Mouse (Mus musculus) ES-E14 (cell line): Measurements from ENCODE around the gene Disc1. TPM values are rescaled to one million over a fixed set of nuclear protein-coding genes. Genes with fewer than 3 reads are reported as not detected.

Experiments used
- DNase-seq: peaks from one replicate; pipeline ENCODE4 v3.0.0-alpha.2; 2013; ENCODE audit warnings: low read depth, low spot score
- H3K27ac ChIP-seq: 2 replicates; pipeline ENCODE4 v1.5.1; 2012; ENCODE audit warnings: low read depth, mild to moderate bottlenecking, low read length, moderate library complexity, mixed read lengths; ENCODE audit not compliant: poor library complexity, insufficient read depth, severe bottlenecking
- H3K36me3 ChIP-seq: 2 replicates; pipeline ENCODE4 v1.6.1; 2012; ENCODE audit warnings: mild to moderate bottlenecking, low read length, moderate library complexity, mixed read lengths; ENCODE audit not compliant: control insufficient read depth, poor library complexity, insufficient read depth, severe bottlenecking
- H3K4me1 ChIP-seq, 2 experiments: fragments of 150-350 bp in 1 of 2; sonication (generic) in 1 of 2; 2 replicates each; pipeline ENCODE4 v1.6.1; 2012; ENCODE audit warnings: low read length in 2 of 2, mild to moderate bottlenecking in 1 of 2, mixed read lengths in 1 of 2; ENCODE audit not compliant: control insufficient read depth in 2 of 2, insufficient read depth in 2 of 2, poor library complexity in 1 of 2
- H3K4me3 ChIP-seq, 2 experiments: fragments of 150-350 bp in 1 of 2; sonication (generic) in 1 of 2; 2 replicates each; pipeline ENCODE4 v1.5.1; 2012; ENCODE audit warnings: low read length in 2 of 2, low read depth in 1 of 2, mild to moderate bottlenecking in 1 of 2, mixed read lengths in 1 of 2; ENCODE audit not compliant: insufficient read depth in 1 of 2, poor library complexity in 1 of 2, severe bottlenecking in 1 of 2
- H3K9ac ChIP-seq: 2 replicates; pipeline ENCODE4 v1.6.1; 2012; ENCODE audit warnings: low read depth, mild to moderate bottlenecking, low read length, mixed read lengths; ENCODE audit not compliant: poor library complexity, insufficient read depth, severe bottlenecking
- H3K9me3 ChIP-seq: fragments of 150-350 bp; sonication (generic); 2 replicates; pipeline ENCODE4 v1.6.1; 2012; ENCODE audit warnings: low read depth, mild to moderate bottlenecking, low read length; ENCODE audit not compliant: control insufficient read depth, insufficient read depth
- CHD2 ChIP-seq: IDR thresholded peaks from 2 replicates; pipeline ENCODE4 v1.6.1; 2014; ENCODE audit warnings: mild to moderate bottlenecking, low read depth, low read length, inconsistent platforms
- HCFC1 ChIP-seq: IDR thresholded peaks from 2 replicates; pipeline ENCODE4 v1.6.1; 2012; ENCODE audit warnings: low read length, inconsistent platforms, borderline replicate concordance; ENCODE audit not compliant: insufficient read depth
- MAFK ChIP-seq: IDR thresholded peaks from 2 replicates; pipeline ENCODE4 v1.6.1; 2014; ENCODE audit warnings: mild to moderate bottlenecking, low read depth, low read length, inconsistent platforms; ENCODE audit not compliant: insufficient read depth
- ZC3H11A ChIP-seq: IDR thresholded peaks from 2 replicates; pipeline ENCODE4 v1.6.1; 2012; ENCODE audit warnings: low read depth, mild to moderate bottlenecking, inconsistent platforms, low read length, borderline replicate concordance
- ZNF384 ChIP-seq: IDR thresholded peaks from 2 replicates; pipeline ENCODE4 v1.6.1; 2012; ENCODE audit warnings: low read depth, low read length, inconsistent platforms
- in situ Hi-C, 2 experiments: fragments of 600-800 bp; cut with MboI; formaldehyde crosslinking; loops; one replicate each; pipeline ENCODE4 v1.15.1; 2025; ENCODE audit warnings: low sequenced_read_pairs in 2 of 2, inconsistent platforms in 1 of 2; ENCODE audit not compliant: unreplicated experiment in 2 of 2
- total RNA-seq: library from RNA; depleted of rRNA; stranded (reverse); fragments of 300-350 nt; gene quantifications from 2 replicates; pipeline ENCODE4 v1.2.3, GENCODE M21; 2012

Disc1 gene
- total RNA-seq, 1 experiment = 2.7 TPM

DNA sequence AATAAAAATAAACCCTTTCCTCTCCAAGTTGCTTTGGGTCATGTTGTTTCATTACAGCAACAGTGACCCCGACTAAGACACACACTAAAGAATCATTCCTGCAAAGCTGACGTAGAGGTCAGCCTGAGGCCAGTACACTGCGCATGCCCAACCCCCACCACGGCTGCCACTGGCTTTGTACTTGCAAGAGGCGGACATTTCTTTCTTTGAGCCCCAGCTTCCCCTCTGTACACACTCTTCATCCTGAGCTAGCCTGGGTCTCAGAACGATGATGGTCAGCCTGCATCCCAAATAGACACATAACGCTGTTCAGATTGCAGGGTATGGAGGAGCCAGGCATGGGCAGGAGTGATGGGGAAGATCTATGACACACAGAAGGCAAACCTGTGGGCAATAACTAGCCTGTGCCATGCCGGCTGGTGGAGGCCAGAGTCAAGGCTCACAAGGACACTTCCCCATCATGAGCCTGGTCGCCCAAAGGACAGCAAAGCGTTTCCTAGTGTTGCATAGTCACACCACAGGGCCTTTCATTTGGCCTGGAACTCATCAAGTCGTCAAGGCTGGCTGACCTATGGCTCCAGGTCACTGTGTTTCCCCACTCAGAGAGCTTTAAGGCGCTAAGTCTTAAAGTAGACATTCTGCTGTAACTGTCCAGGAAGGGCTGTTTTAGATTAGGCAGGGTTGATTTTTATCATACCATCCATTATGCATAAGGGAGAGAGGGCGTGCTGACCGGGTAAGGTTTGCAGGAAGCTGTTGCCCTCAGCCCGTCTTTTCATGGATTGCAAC lies 13.2 kb upstream of the Disc1 start:
- in situ Hi-C loops = no loop called here
- Histone ChIP-seq H3K9me3 (no peaks in the 10 kb centered on the region), H3K27ac (no peak overlapping the region), H3K9ac (no peak overlapping the region), H3K4me1 (peaks cover 0 to 6% of the 10 kb centered on the region in 2 experiments; a peak in 2 of 4 replicates), H3K36me3 (peaks cover 3% of the 10 kb centered on the region; the same call in 1 of the 2 replicates), H3K4me3 (no peak overlapping the region)
- TF ChIP-seq ZC3H11A = no peak
- no peak for TF ChIP-seq MAFK
- no peak for TF ChIP-seq HCFC1
- no peak for TF ChIP-seq ZNF384
- no peak for TF ChIP-seq CHD2
- DNase-seq = no peak

DNA sequence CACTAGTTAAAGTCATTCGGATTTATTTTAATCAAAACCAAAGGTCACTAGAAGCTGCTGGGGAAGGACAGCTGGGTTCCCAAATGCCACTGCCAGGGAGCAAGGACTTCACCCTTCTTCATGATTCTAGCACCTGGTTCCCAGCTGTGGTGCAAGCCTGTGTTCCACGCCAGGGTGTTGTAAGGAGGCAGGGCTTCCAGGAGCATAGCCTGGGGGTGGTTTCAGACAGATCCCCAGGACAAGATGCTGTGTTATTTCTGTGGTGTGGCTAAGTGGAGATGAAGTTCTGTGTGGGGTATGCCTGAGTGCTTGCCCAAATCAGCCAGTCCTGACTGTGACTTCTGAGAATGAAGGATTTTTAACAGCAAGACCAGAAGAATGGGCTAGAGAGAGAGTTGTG lies 12.5 kb upstream of the Disc1 start:
- no peak for DNase-seq
- H3K36me3 ChIP-seq = peaks cover 3% of the 10 kb centered on the region; the same call in 1 of the 2 replicates
- in situ Hi-C loops = no loop called here
- TF ChIP-seq ZNF384 (no peak), CHD2 (no peak), MAFK (no peak), HCFC1 (no peak), ZC3H11A (no peak)
- peaks cover 0 to 6% of the 10 kb centered on the region in 2 experiments; a peak in 2 of 4 replicates for H3K4me1 ChIP-seq
- H3K9ac ChIP-seq = no peak overlapping the region
- H3K27ac ChIP-seq = no peak overlapping the region
- H3K4me3 ChIP-seq = no peak overlapping the region
- H3K9me3 ChIP-seq = no peaks in the 10 kb centered on the region

GRCm38 (mm10) chr8:125043394-125043793 lies 10.6 kb upstream of the Disc1 start:
- H3K4me3 ChIP-seq = no peak overlapping the region
- in situ Hi-C loops = no loop called here
- no peak overlapping the region for H3K27ac ChIP-seq
- no peaks in the 10 kb centered on the region for H3K9me3 ChIP-seq
- H3K9ac ChIP-seq = no peak overlapping the region
- H3K4me1 ChIP-seq = peaks cover 0 to 6% of the 10 kb centered on the region in 2 experiments; a peak in 2 of 4 replicates
- no peak for DNase-seq
- H3K36me3 ChIP-seq = peaks cover 3% of the 10 kb centered on the region; the same call in 1 of the 2 replicates
- no peak for TF ChIP-seq ZC3H11A
- TF ChIP-seq HCFC1 = no peak
- TF ChIP-seq ZNF384 = no peak
- TF ChIP-seq MAFK = no peak
- TF ChIP-seq CHD2 = no peak

DNA sequence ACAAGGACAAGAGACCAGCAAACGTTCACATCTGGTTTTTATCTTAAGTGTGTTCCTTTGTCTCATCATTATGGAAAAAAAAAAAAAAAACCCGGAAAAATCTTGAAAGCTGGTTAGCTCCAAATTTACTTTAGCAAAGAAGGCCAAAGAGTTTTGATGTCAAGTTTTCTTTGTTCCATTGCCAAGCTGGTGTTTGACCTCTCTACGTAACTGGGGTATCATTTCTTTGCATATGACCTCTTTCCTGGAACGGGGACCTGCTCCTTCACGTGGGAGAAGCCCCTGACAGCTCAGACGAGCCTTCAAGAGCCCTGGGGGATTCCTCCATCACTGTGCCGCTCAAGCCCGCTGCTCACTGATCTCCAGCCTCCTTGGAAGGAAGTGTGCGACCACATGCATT lies 10.1 kb upstream of the Disc1 start:
- H3K27ac ChIP-seq = no peak overlapping the region
- H3K36me3 ChIP-seq = peaks cover under 1% of the 10 kb centered on the region; the same call in 1 of the 2 replicates
- no peak overlapping the region for H3K9ac ChIP-seq
- no peak for DNase-seq
- in situ Hi-C loops = no loop called here
- no peak overlapping the region for H3K4me3 ChIP-seq
- no peaks in the 10 kb centered on the region for H3K9me3 ChIP-seq
- no peak for TF ChIP-seq ZNF384
- no peak for TF ChIP-seq ZC3H11A
- H3K4me1 ChIP-seq = peaks cover 0 to 6% of the 10 kb centered on the region in 2 experiments; a peak in 2 of 4 replicates

- H3K27ac ChIP-seq = no peak overlapping the region
- H3K4me3 ChIP-seq = no peak overlapping the region
- no peak for DNase-seq
- H3K4me1 ChIP-seq = peaks cover 0 to 11% of the 10 kb centered on the region in 2 experiments; a peak in 3 of 4 replicates
- H3K9ac ChIP-seq = no peak overlapping the region
- no peaks in the 10 kb centered on the region for H3K9me3 ChIP-seq
- TF ChIP-seq CHD2 (no peak), ZC3H11A (no peak), HCFC1 (no peak), MAFK (no peak), ZNF384 (no peak)
- in situ Hi-C loops = no loop called here
- no peaks in the 10 kb centered on the region for H3K36me3 ChIP-seq
These were observed 8.2 kb upstream of the Disc1 start for GRCm38 (mm10) chr8:125045760-125046159.
